In the genomic region with DNA sequence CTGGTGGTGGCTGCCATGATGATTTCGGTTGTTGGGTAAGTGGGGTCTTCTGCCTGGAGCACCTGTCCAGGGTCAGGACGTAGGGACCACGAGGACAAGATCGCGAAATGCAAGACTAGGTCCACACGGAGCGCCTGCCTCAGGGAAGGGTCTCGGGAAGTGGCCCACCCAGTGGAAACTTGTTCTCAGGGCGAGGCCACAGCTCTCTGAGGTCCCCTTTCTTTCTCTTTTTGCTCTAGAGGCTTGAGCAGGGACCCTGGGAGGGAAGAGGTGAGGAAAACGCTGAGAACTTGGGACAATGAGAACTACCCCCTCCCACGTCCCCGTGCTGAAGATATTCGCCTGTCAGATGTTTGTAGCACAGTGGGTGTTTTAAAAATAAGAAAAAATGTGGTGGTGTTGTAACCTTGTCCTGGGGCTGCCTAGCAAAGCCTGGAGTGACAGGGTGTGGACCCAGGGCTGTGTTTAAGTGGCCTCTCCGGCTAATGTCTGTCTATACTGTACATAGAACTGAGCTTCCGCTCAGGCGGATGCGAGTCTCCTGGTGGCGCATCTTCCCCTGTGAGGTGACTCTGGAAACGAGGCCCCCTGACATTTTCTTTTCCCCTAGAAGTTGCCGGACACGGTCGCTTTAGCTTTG, we compare ENCODE assay signal across 8 mouse cellular contexts. TPM values are rescaled to one million over a fixed set of nuclear protein-coding genes. Genes with fewer than 3 reads are reported as not detected.
DNase-seq lines count a peak whose midpoint lies in the region; ATAC-seq and TF ChIP-seq lines count a peak whose summit lies in the region.

No protein-coding gene starts in this region.

- WGBS in neural tube, embryonic 11.5 days, result 3% methylated on average over 22 of the region's 22 CpGs
- WGBS in heart, embryonic 15.5 days, result 1% methylated on average over 22 of the region's 22 CpGs
- 6% methylated on average over 22 of the region's 22 CpGs for WGBS in limb, embryonic 14.5 days
- WGBS in midbrain, embryonic 13.5 days, result 2% methylated on average over 22 of the region's 22 CpGs

- ATAC-seq in neural tube, embryonic 11.5 days (ENCODE audit: insufficient read depth, low FRiP score, low TSS enrichment), result peak; percentile 60; the same call in 1 of the 2 replicates
- peak; percentile 63 for ATAC-seq in heart, embryonic 15.5 days (replicated peaks; ENCODE audit: insufficient number of reproducible peaks, insufficient read depth, low FRiP score, low read depth)
- no peak; the same call in 1 of the 2 replicates for ATAC-seq in limb, embryonic 14.5 days (ENCODE audit: low FRiP score, low read depth)
- ATAC-seq in midbrain, embryonic 13.5 days, result peak; percentile 77

- no peaks in the 10 kb centered on the region for H3K9me3 ChIP-seq in neural tube, embryonic 11.5 days (ENCODE audit: control insufficient read depth, low read length)
- no peaks in the 10 kb centered on the region for H3K9me3 ChIP-seq in heart, embryonic 15.5 days (replicated peaks)
- no peaks in the 10 kb centered on the region for H3K9me3 ChIP-seq in limb, embryonic 14.5 days (ENCODE audit: control insufficient read depth, low read length)
- H3K9me3 ChIP-seq in midbrain, embryonic 13.5 days, result no peaks in the 10 kb centered on the region

- peak overlapping the region; percentile 59 for H3K4me2 ChIP-seq in neural tube, embryonic 11.5 days (ENCODE audit: low read depth)
- peak overlapping the region; percentile 81 for H3K4me2 ChIP-seq in heart, embryonic 15.5 days
- H3K4me2 ChIP-seq in limb, embryonic 14.5 days (replicated peaks; ENCODE audit: low read depth, low read length, severe bottlenecking), result peak overlapping the region; percentile 89
- H3K4me2 ChIP-seq in midbrain, embryonic 13.5 days (replicated peaks), result peak overlapping the region; percentile 83

- peak overlapping the region; percentile 77 for H3K9ac ChIP-seq in neural tube, embryonic 11.5 days (ENCODE audit: low read length)
- peak overlapping the region; percentile 78 for H3K9ac ChIP-seq in heart, embryonic 15.5 days
- H3K9ac ChIP-seq in limb, embryonic 14.5 days (ENCODE audit: low read depth, low read length, severe bottlenecking), result peak overlapping the region; percentile 70
- peak overlapping the region; percentile 80 for H3K9ac ChIP-seq in midbrain, embryonic 13.5 days (replicated peaks)

- no peaks in the 10 kb centered on the region for H3K27me3 ChIP-seq in neural tube, embryonic 11.5 days (ENCODE audit: control insufficient read depth, insufficient read depth, low read length)
- no peaks in the 10 kb centered on the region for H3K27me3 ChIP-seq in heart, embryonic 15.5 days
- H3K27me3 ChIP-seq in limb, embryonic 14.5 days (ENCODE audit: control insufficient read depth, insufficient read depth, low read length), result no peaks in the 10 kb centered on the region
- H3K27me3 ChIP-seq in midbrain, embryonic 13.5 days, result no peaks in the 10 kb centered on the region

- TF ChIP-seq POLR2A in limb, embryonic 14.5 days (IDR thresholded peaks at IDR 0.05; ENCODE audit: borderline replicate concordance, extremely low read depth, insufficient read depth, insufficient read length), result no peak

- no peak overlapping the region for H3K27ac ChIP-seq in neural tube, embryonic 11.5 days (ENCODE audit: low read depth, low read length)
- H3K27ac ChIP-seq in heart, embryonic 15.5 days, result peak overlapping the region; percentile 82
- no peak overlapping the region for H3K27ac ChIP-seq in limb, embryonic 14.5 days (replicated peaks; ENCODE audit: low read depth, low read length)
- peak overlapping the region; percentile 68 for H3K27ac ChIP-seq in midbrain, embryonic 13.5 days

- H3K36me3 ChIP-seq in neural tube, embryonic 11.5 days (ENCODE audit: control insufficient read depth, insufficient read depth, low read length), result no peaks in the 10 kb centered on the region
- 0 out of 2 replicates have a peak, but pooled peaks cover 11% of the 10 kb centered on the region for H3K36me3 ChIP-seq in heart, embryonic 15.5 days
- no peaks in the 10 kb centered on the region for H3K36me3 ChIP-seq in limb, embryonic 14.5 days (ENCODE audit: control insufficient read depth, insufficient read depth, low read length)
- peaks cover 11% of the 10 kb centered on the region; the same call in 1 of the 2 replicates for H3K36me3 ChIP-seq in midbrain, embryonic 13.5 days

- peaks cover 11% of the 10 kb centered on the region; the same call in 1 of the 2 replicates for H3K4me1 ChIP-seq in neural tube, embryonic 11.5 days (ENCODE audit: control insufficient read depth, insufficient read depth, low read length)
- peaks cover 35% of the 10 kb centered on the region for H3K4me1 ChIP-seq in heart, embryonic 15.5 days (replicated peaks)
- peaks cover 9% of the 10 kb centered on the region for H3K4me1 ChIP-seq in limb, embryonic 14.5 days (ENCODE audit: control insufficient read depth, insufficient read depth, low read length)
- peaks cover 27% of the 10 kb centered on the region for H3K4me1 ChIP-seq in midbrain, embryonic 13.5 days (replicated peaks)

- H3K4me3 ChIP-seq in neural tube, embryonic 11.5 days (ENCODE audit: low read depth, low read length), result peak overlapping the region; percentile 64
- H3K4me3 ChIP-seq in heart, embryonic 15.5 days, result peak overlapping the region; percentile 73
- H3K4me3 ChIP-seq in limb, embryonic 14.5 days (replicated peaks; ENCODE audit: low read length), result peak overlapping the region; percentile 64
- H3K4me3 ChIP-seq in midbrain, embryonic 13.5 days (replicated peaks), result peak overlapping the region; percentile 79

- peak; percentile 40 for DNase-seq in neural tube, embryonic 11.5 days (ENCODE audit: low spot score)
- DNase-seq in neural tube, embryonic 10.5 days (ENCODE audit: extremely low spot score, low spot score), result no peak
- DNase-seq in adrenal gland, postnatal 25 days, result peak; percentile 16
- peak; percentile 16 for DNase-seq in limb, embryonic 14.5 days (ENCODE audit: low spot score)
- DNase-seq in thymus, postnatal 36 days, result peak; percentile 49 to 51
- no peak for DNase-seq in cerebellum, adult 11 months

RNA-seq across cellular contexts. Expression of a gene that starts 0.6 kb away (rescaled TPM):
- 53.0 and 54.0 TPM in 2 replicates for polyA plus RNA-seq in neural tube, embryonic 11.5 days (2014; fragmentation: Nextera tagmentation; extraction: Ambion mirVana)
- total RNA-seq in adrenal gland, postnatal 25 days (2021), result 127 and 130 TPM in 2 replicates
- 96.8 and 100 TPM in 2 replicates for polyA plus RNA-seq in heart, embryonic 15.5 days (2015; fragmentation: Nextera tagmentation; extraction: Ambion mirVana)
- polyA plus RNA-seq in limb, embryonic 14.5 days (2012; rRNA removed), result 79.8 and 81.3 TPM in 2 replicates
- 48.6 and 49.1 TPM in 2 replicates for polyA plus RNA-seq in limb, embryonic 14.5 days (2014; fragmentation: Nextera tagmentation; extraction: Ambion mirVana)
- 113 and 114 TPM in 2 replicates for polyA plus RNA-seq in midbrain, embryonic 13.5 days (2015; fragmentation: Nextera tagmentation; extraction: Ambion mirVana)

RNA-seq across cellular contexts. Expression of a gene that starts 5.6 kb away (rescaled TPM):
- 104 and 106 TPM in 2 replicates for polyA plus RNA-seq in neural tube, embryonic 11.5 days (2014; fragmentation: Nextera tagmentation; extraction: Ambion mirVana)
- 59.7 and 61.6 TPM in 2 replicates for total RNA-seq in adrenal gland, postnatal 25 days (2021)
- 64.0 and 66.2 TPM in 2 replicates for polyA plus RNA-seq in heart, embryonic 15.5 days (2015; fragmentation: Nextera tagmentation; extraction: Ambion mirVana)
- 70.4 and 81.1 TPM in 2 replicates for polyA plus RNA-seq in limb, embryonic 14.5 days (2012; rRNA removed)
- polyA plus RNA-seq in limb, embryonic 14.5 days (2014; fragmentation: Nextera tagmentation; extraction: Ambion mirVana), result 76.2 and 77.6 TPM in 2 replicates
- polyA plus RNA-seq in midbrain, embryonic 13.5 days (2015; fragmentation: Nextera tagmentation; extraction: Ambion mirVana), result 92.7 and 96.8 TPM in 2 replicates

RNA-seq across cellular contexts. Expression of a gene that starts 32.2 kb away (rescaled TPM):
- polyA plus RNA-seq in neural tube, embryonic 11.5 days (2014; fragmentation: Nextera tagmentation; extraction: Ambion mirVana), result 30.1 and 30.5 TPM in 2 replicates
- total RNA-seq in adrenal gland, postnatal 25 days (2021), result 45.8 and 49.5 TPM in 2 replicates
- polyA plus RNA-seq in heart, embryonic 15.5 days (2015; fragmentation: Nextera tagmentation; extraction: Ambion mirVana), result 21.3 and 24.8 TPM in 2 replicates
- 3.8 and 6.2 TPM in 2 replicates for polyA plus RNA-seq in limb, embryonic 14.5 days (2012; rRNA removed)
- 34.8 and 35.3 TPM in 2 replicates for polyA plus RNA-seq in limb, embryonic 14.5 days (2014; fragmentation: Nextera tagmentation; extraction: Ambion mirVana)
- 37.7 and 45.0 TPM in 2 replicates for polyA plus RNA-seq in midbrain, embryonic 13.5 days (2015; fragmentation: Nextera tagmentation; extraction: Ambion mirVana)

RNA-seq across cellular contexts. Expression of a gene that starts 41.5 kb away (rescaled TPM):
- 1.5 and 2.4 TPM in 2 replicates for polyA plus RNA-seq in neural tube, embryonic 11.5 days (2014; fragmentation: Nextera tagmentation; extraction: Ambion mirVana)
- total RNA-seq in adrenal gland, postnatal 25 days (2021), result not detected in 2 replicates
- polyA plus RNA-seq in heart, embryonic 15.5 days (2015; fragmentation: Nextera tagmentation; extraction: Ambion mirVana), result 16.8 and 24.7 TPM in 2 replicates
- 6.6 and 11.9 TPM in 2 replicates for polyA plus RNA-seq in limb, embryonic 14.5 days (2012; rRNA removed)
- polyA plus RNA-seq in limb, embryonic 14.5 days (2014; fragmentation: Nextera tagmentation; extraction: Ambion mirVana), result 9.4 and 12.2 TPM in 2 replicates
- 0.07 TPM in 1 of 2 replicates, not detected in the other for polyA plus RNA-seq in midbrain, embryonic 13.5 days (2015; fragmentation: Nextera tagmentation; extraction: Ambion mirVana)

Comparison
In these comparisons a context has a peak if more than half of its experiments do, and no peak if none do; other contexts are left out.
1. DNase-seq: peak in neural tube, embryonic 11.5 days (single experiment), adrenal gland, postnatal 25 days (single experiment), limb, embryonic 14.5 days (single experiment) and thymus, postnatal 36 days (2 of 2); none in neural tube, embryonic 10.5 days (single experiment) and cerebellum, adult 11 months (single experiment).
2. H3K27ac ChIP-seq: peak in heart, embryonic 15.5 days (single experiment) and midbrain, embryonic 13.5 days (single experiment); none in neural tube, embryonic 11.5 days (single experiment) and limb, embryonic 14.5 days (single experiment).
3. Peak in every context shown above with its lines, with median percentiles within 50 percentile points of each other: H3K4me2 ChIP-seq, H3K4me3 ChIP-seq and H3K9ac ChIP-seq.